Mouse (Mus musculus) cerebellum, adult 8-10 months (tissue): ENCODE measurements at regions not wholly inside any gene's neighbourhood (a gene's known extent, or its start where the extent isn't known, plus 50 kb on each side); places are given as distances from the start of the nearest gene placed in this dataset.
A peak's percentile ranks its signal among the peaks of the same experiment; 100 is the strongest.
"Not testable (repeated sequence)": the region's sequence is repeated elsewhere in the genome, so short reads cannot be mapped to it uniquely, and the experiment has no call there.

ENCODE experiments used
- DNase-seq: peaks from one replicate; pipeline ENCODE4 v3.0.0; 2022

DNA sequence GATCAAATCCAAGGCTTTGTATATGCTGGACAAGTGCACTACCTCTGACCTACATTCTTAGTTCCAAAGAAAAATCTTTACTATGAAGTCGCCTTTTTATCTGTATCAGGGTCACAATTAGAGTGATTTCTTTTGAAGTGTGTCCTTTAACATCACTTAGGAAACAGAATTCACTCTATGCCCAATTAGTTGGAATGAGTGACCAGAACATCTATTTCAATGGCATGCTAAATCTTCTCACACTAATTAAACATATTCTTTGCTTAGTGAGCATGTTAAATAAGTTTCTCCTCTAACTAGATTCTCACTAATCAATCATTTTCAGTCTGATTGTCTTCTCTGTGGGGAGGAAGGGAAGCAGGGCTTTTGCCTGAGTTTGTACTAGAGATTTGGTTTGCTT, 84.9 kb downstream of the Arl6ip6 start:
- DNase-seq, result no peak

GRCm38 (mm10) chr2:53301712-53302423, 110.3 kb downstream of the Arl6ip6 start:
- no peak for DNase-seq

GRCm38 (mm10) chr2:53330680-53331079, 139.2 kb downstream of the Arl6ip6 start:
- no peak for DNase-seq

DNA sequence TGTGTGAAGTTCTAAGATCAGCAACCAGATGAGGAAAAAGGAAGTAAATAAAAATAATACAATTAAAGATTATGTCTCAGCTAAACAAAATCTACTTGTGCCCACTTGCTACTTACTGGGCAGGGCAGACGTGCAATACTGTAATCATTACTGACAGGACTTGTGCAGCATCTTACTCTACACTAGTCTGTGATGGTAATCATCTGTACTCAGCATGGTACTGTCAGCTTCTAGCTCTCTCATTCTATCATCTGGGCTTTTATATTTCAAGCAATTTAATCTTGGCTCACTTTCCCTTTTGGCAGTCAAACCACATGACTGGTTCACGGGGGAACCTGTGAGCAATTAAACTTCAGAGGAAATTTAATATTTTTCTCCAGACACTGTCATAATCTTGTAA, 167.5 kb downstream of the Arl6ip6 start:
- DNase-seq, result no peak

DNA sequence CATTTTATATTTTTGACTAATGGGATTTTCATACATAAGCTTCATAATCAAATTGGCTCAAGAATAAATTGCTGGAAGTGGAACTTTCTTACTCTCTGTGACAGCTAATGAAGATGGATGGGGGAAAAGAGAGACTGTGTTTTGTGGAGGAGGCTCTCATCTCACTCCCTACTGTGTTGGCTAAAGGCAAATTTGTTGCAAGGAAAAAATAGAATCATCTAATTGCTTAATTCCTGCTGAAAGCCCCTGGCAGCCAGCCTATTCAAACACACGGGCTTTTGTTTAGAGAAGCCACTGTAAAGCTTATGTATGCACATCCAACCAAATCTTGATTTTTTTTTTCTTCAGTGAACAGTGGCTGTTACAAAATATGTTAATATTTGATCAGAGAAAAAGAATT, 190.8 kb downstream of the Arl6ip6 start:
- no peak for DNase-seq

- DNase-seq, result no peak
Observed at GRCm38 (mm10) chr2:53384545-53385176, 193.1 kb downstream of the Arl6ip6 start.

GRCm38 (mm10) chr2:53388652-53389051, 197.1 kb downstream of the Arl6ip6 start:
- DNase-seq, result no peak

DNA sequence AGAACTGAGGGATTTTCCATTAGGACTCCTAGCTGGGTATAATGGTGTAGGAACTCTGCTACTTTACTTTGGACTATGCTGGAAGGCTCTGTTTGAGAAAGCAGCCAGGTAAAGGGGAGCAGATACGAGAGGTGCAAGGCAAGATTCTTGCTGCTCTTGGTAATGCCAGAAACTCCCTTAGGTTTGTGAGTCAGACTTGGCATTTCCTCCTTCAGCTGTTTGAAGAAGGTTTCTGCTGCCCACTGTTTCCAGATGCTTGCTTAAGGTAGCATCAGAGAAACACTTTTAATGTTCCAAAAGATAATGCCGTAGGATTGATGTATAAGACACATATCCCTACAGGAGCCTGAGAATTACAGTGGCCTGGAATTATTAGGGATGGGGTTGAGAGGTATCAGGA, 222.9 kb downstream of the Arl6ip6 start:
- no peak for DNase-seq

GRCm38 (mm10) chr2:53437046-53437815, 245.7 kb downstream of the Arl6ip6 start:
- peak; percentile 5 for DNase-seq

DNA sequence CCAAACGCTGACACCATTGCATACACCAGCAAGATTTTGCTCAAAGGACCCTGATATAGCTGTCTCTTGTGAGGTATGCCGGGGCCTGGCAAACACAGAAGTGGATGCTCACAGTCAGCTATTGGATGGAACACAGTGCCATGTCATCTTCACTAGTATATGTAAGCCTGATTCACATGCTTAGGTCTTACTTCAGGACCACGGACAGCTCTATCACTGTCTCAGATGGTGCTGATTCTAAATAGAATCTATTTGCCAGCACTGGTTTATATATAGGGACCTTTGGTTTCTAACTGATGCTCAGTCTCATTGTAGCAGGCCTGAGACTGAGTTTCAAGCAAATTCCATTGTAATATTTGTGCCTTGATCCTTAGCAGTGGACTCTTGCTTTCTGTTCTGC, 248.8 kb downstream of the Arl6ip6 start:
- DNase-seq, result not testable (repeated sequence)

- DNase-seq, result no peak
Observed at GRCm38 (mm10) chr2:53460265-53460664, 268.7 kb downstream of the Arl6ip6 start.

DNA sequence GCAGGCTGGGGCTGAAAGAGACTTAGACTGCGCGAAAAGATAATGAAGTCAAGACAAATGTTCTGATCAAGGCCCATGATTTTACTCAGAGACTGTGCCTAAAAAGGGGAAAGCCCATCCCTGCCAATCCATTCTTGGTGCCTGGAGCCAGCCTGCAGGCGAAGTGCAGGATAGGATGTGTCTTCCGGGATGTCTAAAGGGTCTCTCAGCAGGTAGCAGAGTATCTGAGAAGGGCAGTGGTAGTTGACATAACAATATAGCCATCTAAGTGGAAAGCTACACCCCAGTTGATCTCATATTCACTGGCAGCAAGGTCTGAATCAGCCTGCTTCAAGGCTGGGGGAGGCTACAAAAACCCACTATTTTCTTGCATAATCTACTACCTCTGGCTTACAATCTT, 282.9 kb downstream of the Arl6ip6 start:
- no peak for DNase-seq

DNA sequence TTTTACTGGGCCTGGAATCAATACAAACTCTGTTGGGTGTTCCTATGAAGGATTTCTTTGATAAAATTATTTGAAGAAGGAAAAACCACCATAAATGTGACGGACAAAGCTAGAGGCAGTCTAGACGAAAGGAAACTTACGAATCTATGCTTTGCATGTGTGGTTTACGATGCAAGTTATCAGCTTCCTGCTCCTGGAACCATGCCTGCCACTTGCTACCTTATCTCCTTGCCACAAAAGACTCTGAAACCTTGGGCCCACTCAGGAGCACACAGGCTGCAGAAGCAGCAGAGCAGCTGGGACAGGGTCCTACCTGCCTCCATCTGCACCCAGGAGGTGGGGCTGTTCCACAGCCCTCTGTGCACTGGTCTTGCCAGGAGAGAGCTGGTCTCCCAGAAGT, 287.5 kb downstream of the Arl6ip6 start:
- not testable (repeated sequence) for DNase-seq

DNA sequence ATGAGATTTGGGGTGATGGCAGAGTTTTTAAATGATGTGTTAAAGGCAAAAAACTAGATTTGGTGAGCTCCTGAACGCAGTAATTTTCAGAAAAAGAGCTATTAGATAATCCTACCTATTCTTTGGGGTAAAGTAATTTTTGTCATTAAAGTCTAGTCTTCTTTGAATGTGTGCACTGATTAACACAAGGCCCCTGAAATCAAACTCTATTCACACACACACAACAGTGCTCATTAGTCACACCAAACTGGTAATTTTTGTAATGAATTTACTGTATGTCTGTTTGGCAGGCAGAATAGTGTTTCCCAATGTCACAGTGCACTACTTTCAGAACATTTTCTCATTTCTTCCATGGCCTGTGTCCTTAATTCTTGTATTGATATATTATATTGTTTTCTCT, 296.8 kb downstream of the Arl6ip6 start:
- no peak for DNase-seq

DNA sequence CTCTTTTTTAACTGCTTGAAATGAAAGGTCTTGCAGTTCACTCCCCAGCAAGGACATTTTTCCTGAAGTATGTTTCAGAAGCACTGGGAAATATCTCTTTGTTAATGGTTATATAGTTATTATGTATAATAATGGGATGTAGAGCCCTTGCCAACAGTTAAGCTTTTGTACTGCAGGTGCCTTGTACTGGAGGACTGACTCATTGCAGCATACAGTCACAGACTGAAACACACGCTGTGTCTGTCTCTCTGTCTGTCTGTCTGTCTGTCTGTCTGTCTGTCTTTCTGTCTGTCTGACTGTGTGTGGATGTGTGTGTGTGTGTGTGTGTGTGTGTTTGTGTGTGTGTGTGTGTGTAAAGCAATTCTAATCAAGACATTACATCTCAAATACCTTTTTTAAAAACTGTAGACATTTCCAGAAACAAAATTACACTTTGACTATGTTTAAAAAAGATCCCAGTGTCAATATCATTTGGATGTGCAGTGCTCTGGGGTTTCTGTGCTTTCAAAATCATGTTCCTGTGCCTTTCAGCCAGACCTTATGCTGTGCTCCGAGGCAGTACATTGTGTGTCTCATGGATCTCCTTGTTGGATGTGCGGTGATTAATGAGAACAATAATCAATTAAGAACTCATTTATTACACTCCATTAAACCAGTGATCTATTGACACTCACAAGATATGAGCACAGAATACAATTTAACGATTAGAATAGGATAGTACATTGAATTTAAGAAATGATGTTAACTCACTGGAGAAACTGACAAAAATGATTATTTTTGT, 299.5 kb downstream of the Arl6ip6 start:
- DNase-seq, result no peak

DNA sequence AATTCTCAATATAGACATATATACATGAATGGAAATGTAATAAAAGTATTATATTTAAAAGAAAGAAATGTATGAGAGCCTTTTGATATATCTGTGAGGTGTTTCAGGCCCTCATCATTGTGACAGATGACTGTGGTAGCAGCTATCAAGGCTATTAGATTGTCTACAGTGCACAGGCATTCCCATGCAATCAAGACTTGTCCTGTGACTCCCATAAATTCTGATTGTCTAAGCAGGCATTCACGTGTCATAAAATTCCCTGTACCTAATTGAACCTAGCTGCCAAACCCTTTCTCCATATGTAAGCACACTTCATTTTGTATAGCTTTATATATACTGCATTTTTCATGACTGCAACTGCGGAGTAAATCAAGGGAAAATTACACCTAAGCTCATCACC, 301.3 kb downstream of the Arl6ip6 start:
- DNase-seq, result no peak

DNA sequence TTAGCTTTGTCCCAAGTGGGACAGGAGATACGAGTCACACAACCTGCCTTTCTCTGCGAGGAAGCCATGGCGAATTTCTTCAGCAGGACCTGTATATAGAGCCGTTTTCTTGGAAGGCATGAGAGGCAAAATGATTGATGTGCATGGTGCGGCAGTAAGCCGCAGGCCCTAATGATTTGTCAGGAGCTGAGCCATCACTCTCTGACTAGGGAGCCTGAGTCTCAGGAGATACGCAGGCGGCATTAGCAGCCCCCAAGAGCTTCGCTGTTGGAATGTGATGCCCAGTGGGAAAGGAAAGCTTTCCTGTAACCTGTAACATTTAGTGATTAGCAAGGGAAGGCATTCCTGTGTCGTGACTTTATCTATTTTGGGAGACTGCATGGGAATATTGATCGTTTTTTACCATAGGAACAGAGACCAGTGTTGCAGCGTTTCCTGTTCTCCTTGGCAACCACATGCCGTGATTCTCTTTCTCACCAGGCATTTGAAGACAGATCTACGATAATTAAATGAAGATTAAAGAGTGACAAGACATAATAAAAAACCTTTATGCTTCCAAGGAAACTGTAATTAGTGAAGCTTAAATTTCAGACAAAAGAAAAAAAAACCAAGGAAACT, 310.2 kb downstream of the Arl6ip6 start:
- DNase-seq, result no peak

GRCm38 (mm10) chr2:53502275-53502667, 310.7 kb downstream of the Arl6ip6 start:
- no peak for DNase-seq

GRCm38 (mm10) chr2:53542097-53542496, 350.6 kb downstream of the Arl6ip6 start:
- no peak for DNase-seq

- DNase-seq, result no peak
Observed at GRCm38 (mm10) chr2:53574007-53574406, 382.5 kb downstream of the Arl6ip6 start.

DNA sequence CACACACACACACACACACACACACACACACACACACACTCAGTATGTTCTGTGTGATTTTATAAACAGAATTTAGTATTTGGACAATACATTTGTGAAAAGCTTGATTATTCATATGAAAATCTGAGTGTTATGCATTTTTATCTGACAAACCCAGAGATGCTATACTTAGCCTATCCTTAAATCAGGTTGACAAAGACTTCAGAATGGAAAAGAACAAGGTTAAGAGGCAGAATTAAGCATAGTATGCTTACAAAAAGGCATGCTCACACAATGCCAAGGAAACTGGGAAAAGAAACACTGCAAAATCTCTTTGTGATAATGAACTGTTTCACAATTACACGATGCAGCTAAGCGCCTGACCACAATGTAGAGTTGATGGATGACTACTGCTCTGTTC, 414.3 kb downstream of the Arl6ip6 start:
- no peak for DNase-seq

DNA sequence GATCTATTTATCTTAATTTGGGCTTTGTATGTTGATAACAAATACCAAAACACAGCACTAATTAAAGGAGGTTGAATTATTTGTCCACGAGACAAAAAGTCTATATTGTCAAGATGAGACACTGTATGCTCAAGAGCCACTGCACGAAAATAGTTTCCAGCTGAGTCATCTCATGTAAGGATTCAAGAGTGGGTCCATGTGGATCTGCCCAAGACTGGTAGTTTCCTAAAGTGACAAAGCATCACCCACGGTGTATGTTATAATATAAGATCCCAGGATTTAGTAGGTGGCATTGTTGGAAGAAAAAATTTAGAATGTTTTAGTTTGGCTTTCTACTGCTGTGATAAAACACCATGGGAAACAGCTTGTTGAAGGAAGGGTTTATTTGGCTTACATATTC, 428.2 kb downstream of the Arl6ip6 start:
- no peak for DNase-seq
